In genomic region chr19:7088558-7088957, GRCm38 (mm10) we compare ENCODE assay signal across 23 mouse cellular contexts. TPM values are rescaled to one million over a fixed set of nuclear protein-coding genes. Genes with fewer than 3 reads are reported as not detected.
DNase-seq lines count a peak whose midpoint lies in the region; ATAC-seq and TF ChIP-seq lines count a peak whose summit lies in the region.
"Had no signal": no experiment of that assay in that cellular context is flagged by ENCODE, and none has a peak within 500 bp of the region (broad histone marks: within the 10 kb centered on the region; RNA-seq: fewer than 3 reads in every experiment).

No protein-coding gene starts in this region.

- no peak for ATAC-seq in forebrain, embryonic 12.5 days (ENCODE audit: low FRiP score)
- no peak for ATAC-seq in forebrain, embryonic 11.5 days (replicated peaks; ENCODE audit: low FRiP score)
- ATAC-seq in common myeloid progenitor, adult 5-6 weeks (replicated peaks; ENCODE audit: low read depth, poor library complexity, severe bottlenecking) = peak; percentile 23; the same call in 1 of the 2 replicates
- no peak for ATAC-seq in forebrain, embryonic 16.5 days
- ATAC-seq: CD4-positive, CD25-positive, alpha-beta regulatory T cell, adult 4 months; intestine, embryonic 16.5 days had no signal

- peaks cover 77% of the 10 kb centered on the region for H3K4me1 ChIP-seq in forebrain, embryonic 12.5 days
- H3K4me1 ChIP-seq in forebrain, embryonic 11.5 days (replicated peaks; ENCODE audit: control insufficient read depth, insufficient read depth, low read length) = peaks cover 32% of the 10 kb centered on the region
- peaks cover 76% of the 10 kb centered on the region for H3K4me1 ChIP-seq in forebrain, embryonic 16.5 days (replicated peaks; ENCODE audit: control insufficient read depth, insufficient read depth, low read length)

- 13% methylated on average over 9 of the region's 9 CpGs for WGBS in forebrain, embryonic 12.5 days
- WGBS in forebrain, embryonic 11.5 days = 17% methylated on average over 9 of the region's 9 CpGs
- 10% methylated on average over 9 of the region's 9 CpGs for whole genome bisulfite sequencing in forebrain, embryonic 16.5 days

- H3K9ac ChIP-seq in forebrain, embryonic 12.5 days = no peak overlapping the region
- H3K9ac ChIP-seq in forebrain, embryonic 11.5 days (ENCODE audit: low read length) = no peak overlapping the region
- H3K9ac ChIP-seq in forebrain, embryonic 16.5 days (replicated peaks; ENCODE audit: low read depth, low read length) = peak overlapping the region; percentile 20; the same call in 1 of the 2 replicates
- H3K9ac ChIP-seq: heart, embryonic 15.5 days; hindbrain, embryonic 12.5 days had no signal

- H3K36me3 ChIP-seq in forebrain, embryonic 12.5 days (replicated peaks) = no peaks in the 10 kb centered on the region
- H3K36me3 ChIP-seq in forebrain, embryonic 11.5 days (ENCODE audit: control insufficient read depth, insufficient read depth, low read length) = no peaks in the 10 kb centered on the region
- no peaks in the 10 kb centered on the region for H3K36me3 ChIP-seq in forebrain, embryonic 16.5 days (ENCODE audit: control insufficient read depth, insufficient read depth)
- H3K36me3 ChIP-seq: heart, embryonic 15.5 days; hindbrain, embryonic 12.5 days had no signal

- no peak for DNase-seq in forebrain, embryonic 11.5 days (ENCODE audit: low spot score)
- no peak for DNase-seq in left cerebral cortex, adult 2 months (ENCODE audit: extremely low spot score in 1 of 2, low spot score in 2 of 2)
- no peak for DNase-seq in left cerebral cortex, adult 11 months (ENCODE audit: low spot score)
- DNase-seq in lung, postnatal 10 days = no peak
- DNase-seq in yolk sac, embryonic 10.5 days (ENCODE audit: low spot score) = no peak
- DNase-seq: adrenal gland, postnatal 25 days; cerebellum, adult 18-20 months; cerebellum, postnatal 36 days; gastrocnemius, postnatal 14 days; layer of hippocampus, postnatal 36 days; lung, adult 18-20 months; right cerebral cortex, postnatal 14 days; spleen, adult 18-20 months; thymus, adult 18-20 months had no signal

- intact Hi-C loops in left cerebral cortex, adult 2 months (cut with DNase I) = no loop called here

- TF ChIP-seq CTCF in left cerebral cortex, adult 2 months (IDR thresholded peaks at IDR 0.05) = no peak

- H3K4me2 ChIP-seq in forebrain, embryonic 12.5 days = no peak overlapping the region
- H3K4me2 ChIP-seq in forebrain, embryonic 11.5 days (ENCODE audit: low read depth, low read length, severe bottlenecking) = no peak overlapping the region
- no peak overlapping the region for H3K4me2 ChIP-seq in forebrain, embryonic 16.5 days (ENCODE audit: low read length)
- H3K4me2 ChIP-seq: heart, embryonic 15.5 days; hindbrain, embryonic 12.5 days had no signal

- H3K9me3 ChIP-seq in forebrain, embryonic 12.5 days = no peaks in the 10 kb centered on the region
- H3K9me3 ChIP-seq in forebrain, embryonic 11.5 days (ENCODE audit: control insufficient read depth, low read length) = no peaks in the 10 kb centered on the region
- H3K9me3 ChIP-seq in forebrain, embryonic 16.5 days (ENCODE audit: control insufficient read depth, low read length) = no peaks in the 10 kb centered on the region
- H3K9me3 ChIP-seq: heart, embryonic 15.5 days; hindbrain, embryonic 12.5 days had no signal

- H3K27me3 ChIP-seq in forebrain, embryonic 12.5 days = peaks cover 22% of the 10 kb centered on the region; the same call in 1 of the 2 replicates
- H3K27me3 ChIP-seq in forebrain, embryonic 11.5 days (ENCODE audit: control insufficient read depth, insufficient read depth, low read length) = no peaks in the 10 kb centered on the region
- H3K27me3 ChIP-seq in forebrain, embryonic 16.5 days (replicated peaks; ENCODE audit: control insufficient read depth, insufficient read depth, low read length) = no peaks in the 10 kb centered on the region

- no peak overlapping the region for H3K4me3 ChIP-seq in forebrain, embryonic 12.5 days (replicated peaks)
- no peak overlapping the region for H3K4me3 ChIP-seq in forebrain, embryonic 11.5 days (ENCODE audit: low read depth, low read length)
- H3K4me3 ChIP-seq in left cerebral cortex, adult 2 months = no peak overlapping the region
- no peak overlapping the region for H3K4me3 ChIP-seq in forebrain, embryonic 16.5 days (replicated peaks; ENCODE audit: low read length)
- H3K4me3 ChIP-seq: heart, embryonic 15.5 days; hindbrain, embryonic 12.5 days; myocyte had no signal

- H3K27ac ChIP-seq in forebrain, embryonic 12.5 days = peak overlapping the region; percentile 42; the same call in 1 of the 2 replicates
- H3K27ac ChIP-seq in forebrain, embryonic 11.5 days (ENCODE audit: low read depth, low read length) = no peak overlapping the region
- peak overlapping the region; percentile 47; the same call in 1 of the 2 replicates for H3K27ac ChIP-seq in left cerebral cortex, adult 2 months
- H3K27ac ChIP-seq in forebrain, embryonic 16.5 days (ENCODE audit: low read length) = 0 out of 2 replicates have a peak overlapping the region, but pooled peaks have one; percentile 15
- H3K27ac ChIP-seq: heart, embryonic 15.5 days; hindbrain, embryonic 12.5 days had no signal

RNA-seq across cellular contexts. Expression of gene Flrt1, which starts 17.0 kb away (rescaled TPM):
- polyA plus RNA-seq in forebrain, embryonic 12.5 days (2016; fragmentation: Nextera tagmentation; extraction: Ambion mirVana) = 7.3 and 8.0 TPM in 2 replicates
- 7.7 and 9.0 TPM in 2 replicates for polyA plus RNA-seq in forebrain, embryonic 11.5 days (2014; fragmentation: Nextera tagmentation; extraction: Ambion mirVana)
- total RNA-seq in left cerebral cortex, adult 2 months (2021) = 10 to 100 TPM; 41.4 to 43.0 TPM
- total RNA-seq in common myeloid progenitor, adult 5-6 weeks (2017) = not detected in 2 replicates
- polyA plus RNA-seq in forebrain, embryonic 16.5 days (2015; fragmentation: Nextera tagmentation; extraction: Ambion mirVana) = 13.8 and 16.1 TPM in 2 replicates
- total RNA-seq: megakaryocyte-erythroid progenitor cell, adult 5-6 weeks had no signal

RNA-seq across cellular contexts. Expression of gene Macrod1, which starts 31.9 kb away (rescaled TPM):
- 4.4 and 5.3 TPM in 2 replicates for polyA plus RNA-seq in forebrain, embryonic 12.5 days (2016; fragmentation: Nextera tagmentation; extraction: Ambion mirVana)
- 3.6 and 4.0 TPM in 2 replicates for polyA plus RNA-seq in forebrain, embryonic 11.5 days (2014; fragmentation: Nextera tagmentation; extraction: Ambion mirVana)
- total RNA-seq in left cerebral cortex, adult 2 months (2021) = 10 to 100 TPM; 13.3 to 15.7 TPM
- 2.8 and 7.9 TPM in 2 replicates for total RNA-seq in common myeloid progenitor, adult 5-6 weeks (2017)
- polyA plus RNA-seq in forebrain, embryonic 16.5 days (2015; fragmentation: Nextera tagmentation; extraction: Ambion mirVana) = 4.0 and 5.3 TPM in 2 replicates

RNA-seq across cellular contexts. Expression of gene Stip1, which starts 48.8 kb away (rescaled TPM):
- polyA plus RNA-seq in forebrain, embryonic 12.5 days (2016; fragmentation: Nextera tagmentation; extraction: Ambion mirVana) = 324 and 357 TPM in 2 replicates
- polyA plus RNA-seq in forebrain, embryonic 11.5 days (2014; fragmentation: Nextera tagmentation; extraction: Ambion mirVana) = 428 and 444 TPM in 2 replicates
- total RNA-seq in left cerebral cortex, adult 2 months (2021) = 100 to 1,000 TPM; 198 to 205 TPM
- total RNA-seq in common myeloid progenitor, adult 5-6 weeks (2017) = 244 and 257 TPM in 2 replicates
- 246 and 247 TPM in 2 replicates for polyA plus RNA-seq in forebrain, embryonic 16.5 days (2015; fragmentation: Nextera tagmentation; extraction: Ambion mirVana)
